Comparison of ENCODE assay signal across 26 mouse cellular contexts in genomic region chr14:61229763-61230162, GRCm38 (mm10). TPM values are rescaled to one million over a fixed set of nuclear protein-coding genes. Genes with fewer than 3 reads are reported as not detected.
A peak's percentile ranks its signal among the peaks of the same experiment; 100 is the strongest.
DNase-seq lines count a peak whose midpoint lies in the region; ATAC-seq and TF ChIP-seq lines count a peak whose summit lies in the region.
"Had no signal": no experiment of that assay in that cellular context is flagged by ENCODE, and none has a peak within 500 bp of the region (broad histone marks: within the 10 kb centered on the region; RNA-seq: fewer than 3 reads in every experiment).

No protein-coding gene starts in this region.

- WGBS in embryonic facial prominence, embryonic 13.5 days: 79% methylated on average over 5 of the region's 5 CpGs
- WGBS in embryonic facial prominence, embryonic 10.5 days: 87% methylated on average over 5 of the region's 5 CpGs
- WGBS in liver, embryonic 16.5 days (ENCODE audit: insufficient replicate concordance): 27% methylated on average over 5 of the region's 5 CpGs
- WGBS in neural tube, embryonic 15.5 days: 90% methylated on average over 5 of the region's 5 CpGs
- WGBS in hindbrain, embryonic 16.5 days: 94% methylated on average over 5 of the region's 5 CpGs

- H3K9me3 ChIP-seq in embryonic facial prominence, embryonic 13.5 days: no peaks in the 10 kb centered on the region
- H3K9me3 ChIP-seq in embryonic facial prominence, embryonic 10.5 days: no peaks in the 10 kb centered on the region
- no peaks in the 10 kb centered on the region for H3K9me3 ChIP-seq in MEL (replicated peaks; ENCODE audit: insufficient read depth, low read length)
- H3K9me3 ChIP-seq in liver, embryonic 16.5 days (replicated peaks; ENCODE audit: control insufficient read depth, low read length): no peaks in the 10 kb centered on the region
- no peaks in the 10 kb centered on the region for H3K9me3 ChIP-seq in neural tube, embryonic 15.5 days (replicated peaks)
- no peaks in the 10 kb centered on the region for H3K9me3 ChIP-seq in hindbrain, embryonic 16.5 days (ENCODE audit: control insufficient read depth, low read length)
- H3K9me3 ChIP-seq: forebrain, embryonic 13.5 days; heart, embryonic 15.5 days; hindbrain, embryonic 15.5 days; limb, embryonic 15.5 days; midbrain, embryonic 10.5 days had no signal

- no peaks in the 10 kb centered on the region for H3K36me3 ChIP-seq in embryonic facial prominence, embryonic 13.5 days
- no peaks in the 10 kb centered on the region for H3K36me3 ChIP-seq in embryonic facial prominence, embryonic 10.5 days (replicated peaks)
- peaks cover 0 to 16% of the 10 kb centered on the region in 2 experiments; a peak in 2 of 4 replicates for H3K36me3 ChIP-seq in MEL (ENCODE audit: control insufficient read depth in 1 of 2, insufficient read depth in 2 of 2, low read length in 2 of 2)
- H3K36me3 ChIP-seq in liver, embryonic 16.5 days (ENCODE audit: control insufficient read depth, insufficient read depth): no peaks in the 10 kb centered on the region
- no peaks in the 10 kb centered on the region for H3K36me3 ChIP-seq in neural tube, embryonic 15.5 days
- H3K36me3 ChIP-seq in hindbrain, embryonic 16.5 days (ENCODE audit: control insufficient read depth, insufficient read depth, low read length): no peaks in the 10 kb centered on the region
- H3K36me3 ChIP-seq: hindbrain, embryonic 15.5 days; limb, embryonic 15.5 days; midbrain, embryonic 10.5 days had no signal

- H3K27ac ChIP-seq in embryonic facial prominence, embryonic 13.5 days: no peak overlapping the region
- no peak overlapping the region for H3K27ac ChIP-seq in embryonic facial prominence, embryonic 10.5 days (replicated peaks)
- H3K27ac ChIP-seq in MEL (ENCODE audit: control insufficient read depth, low read depth, low read length): peak overlapping the region; percentile 28
- no peak overlapping the region for H3K27ac ChIP-seq in liver, embryonic 16.5 days (ENCODE audit: low read length)
- H3K27ac ChIP-seq in neural tube, embryonic 15.5 days (replicated peaks): no peak overlapping the region
- H3K27ac ChIP-seq in hindbrain, embryonic 16.5 days (ENCODE audit: low read depth, low read length): no peak overlapping the region
- H3K27ac ChIP-seq: forebrain, embryonic 13.5 days; gastrocnemius, adult 2 months; heart, embryonic 15.5 days; hindbrain, embryonic 15.5 days; left cerebral cortex, adult 2 months; limb, embryonic 15.5 days; midbrain, embryonic 10.5 days had no signal

- no peaks in the 10 kb centered on the region for H3K27me3 ChIP-seq in embryonic facial prominence, embryonic 13.5 days
- H3K27me3 ChIP-seq in embryonic facial prominence, embryonic 10.5 days (replicated peaks; ENCODE audit: low read depth, poor library complexity, severe bottlenecking): no peaks in the 10 kb centered on the region
- H3K27me3 ChIP-seq in MEL (ENCODE audit: control insufficient read depth in 1 of 2, insufficient read depth in 2 of 2, low read length in 2 of 2): no peaks in the 10 kb centered on the region
- H3K27me3 ChIP-seq in liver, embryonic 16.5 days (ENCODE audit: control insufficient read depth, insufficient read depth, low read depth, low read length): no peaks in the 10 kb centered on the region
- H3K27me3 ChIP-seq in neural tube, embryonic 15.5 days (replicated peaks): no peaks in the 10 kb centered on the region
- H3K27me3 ChIP-seq in hindbrain, embryonic 16.5 days (replicated peaks; ENCODE audit: control insufficient read depth, insufficient read depth, low read length): no peaks in the 10 kb centered on the region
- H3K27me3 ChIP-seq: forebrain, embryonic 13.5 days; heart, embryonic 15.5 days; hindbrain, embryonic 15.5 days; limb, embryonic 15.5 days had no signal

- no peak for TF ChIP-seq POLR2A in MEL (IDR thresholded peaks at IDR 0.05; ENCODE audit: control insufficient read depth in 1 of 2, insufficient read depth in 1 of 2, low read depth in 1 of 2, low read length in 2 of 2, poor library complexity in 1 of 2)

- H3K9ac ChIP-seq in embryonic facial prominence, embryonic 13.5 days: no peak overlapping the region
- no peak overlapping the region for H3K9ac ChIP-seq in MEL (ENCODE audit: control insufficient read depth, low read depth, low read length, poor library complexity, severe bottlenecking)
- no peak overlapping the region for H3K9ac ChIP-seq in liver, embryonic 16.5 days (ENCODE audit: low read depth, low read length)
- no peak overlapping the region for H3K9ac ChIP-seq in neural tube, embryonic 15.5 days (replicated peaks)
- no peak overlapping the region for H3K9ac ChIP-seq in hindbrain, embryonic 16.5 days (ENCODE audit: low read depth, low read length)
- H3K9ac ChIP-seq: forebrain, embryonic 13.5 days; heart, embryonic 15.5 days; hindbrain, embryonic 15.5 days; limb, embryonic 15.5 days had no signal

- ATAC-seq in embryonic facial prominence, embryonic 13.5 days (ENCODE audit: insufficient number of reproducible peaks, insufficient read depth, low FRiP score, low TSS enrichment, low read depth): peak; percentile 15; the same call in 1 of the 2 replicates
- peak; percentile 95 for ATAC-seq in liver, embryonic 16.5 days (ENCODE audit: low read depth)
- ATAC-seq in neural tube, embryonic 15.5 days (ENCODE audit: low FRiP score): no peak
- no peak for ATAC-seq in hindbrain, embryonic 16.5 days
- ATAC-seq: forebrain, embryonic 13.5 days; intestine, postnatal 0 days; Patski had no signal

- no peak for TF ChIP-seq CTCF in MEL (IDR thresholded peaks at IDR 0.05 in 2 of 3, conservative IDR thresholded peaks at IDR 0.05 in 1 of 3; ENCODE audit: control insufficient read depth in 1 of 3, insufficient read depth in 1 of 3, low read depth in 2 of 3, low read length in 3 of 3, poor library complexity in 1 of 3, severe bottlenecking in 1 of 3)

- no peaks in the 10 kb centered on the region for H3K79me2 ChIP-seq in MEL (ENCODE audit: control insufficient read depth, insufficient read depth, low read length, poor library complexity)

- TF ChIP-seq EP300 in MEL (IDR thresholded peaks at IDR 0.05; ENCODE audit: low read depth in 1 of 2, low read length in 2 of 2): peak; percentile 95 to 97

- H3K4me1 ChIP-seq in embryonic facial prominence, embryonic 13.5 days: no peaks in the 10 kb centered on the region
- H3K4me1 ChIP-seq in embryonic facial prominence, embryonic 10.5 days: no peaks in the 10 kb centered on the region
- H3K4me1 ChIP-seq in MEL (ENCODE audit: control insufficient read depth in 1 of 2, insufficient read depth in 2 of 2, low read length in 2 of 2): peaks cover 0 to 20% of the 10 kb centered on the region in 2 experiments; a peak in 2 of 4 replicates
- peaks cover 14% of the 10 kb centered on the region for H3K4me1 ChIP-seq in liver, embryonic 16.5 days (ENCODE audit: control insufficient read depth, low read depth, low read length)
- H3K4me1 ChIP-seq in neural tube, embryonic 15.5 days: no peaks in the 10 kb centered on the region
- peaks cover 2% of the 10 kb centered on the region; the same call in 1 of the 2 replicates for H3K4me1 ChIP-seq in hindbrain, embryonic 16.5 days (ENCODE audit: control insufficient read depth, insufficient read depth, low read depth, low read length)
- H3K4me1 ChIP-seq: forebrain, embryonic 13.5 days; heart, embryonic 15.5 days; hindbrain, embryonic 15.5 days; limb, embryonic 15.5 days; midbrain, embryonic 10.5 days had no signal

- no peak for DNase-seq in embryonic facial prominence, embryonic 10.5 days (ENCODE audit: low spot score)
- DNase-seq in MEL (ENCODE audit: low read depth, low spot score): peak; percentile 89
- peak; percentile 60 for DNase-seq in liver
- no peak for DNase-seq in cerebellum, postnatal 4 days (ENCODE audit: low spot score in 2 of 2)
- DNase-seq: adrenal gland, adult 2 months; cerebellum, adult 8-10 months; gastrocnemius, adult 2 months; heart, postnatal 4 days; kidney, postnatal 4 days; layer of hippocampus, adult 9-11 months; left cerebral cortex, postnatal 4 days; lung, postnatal 4 days had no signal

- no peak for TF ChIP-seq RAD21 in MEL (IDR thresholded peaks at IDR 0.05; ENCODE audit: low read depth, low read length)

- H3K4me3 ChIP-seq in embryonic facial prominence, embryonic 13.5 days: no peak overlapping the region
- no peak overlapping the region for H3K4me3 ChIP-seq in embryonic facial prominence, embryonic 10.5 days
- 0 out of 4 replicates have a peak overlapping the region, but pooled peaks of 1 of the 2 experiments have one; percentile 3 for H3K4me3 ChIP-seq in MEL (ENCODE audit: control insufficient read depth in 1 of 2, insufficient read depth in 1 of 2, low read depth in 2 of 2, low read length in 2 of 2)
- no peak overlapping the region for H3K4me3 ChIP-seq in liver, embryonic 16.5 days (ENCODE audit: low read depth, low read length)
- no peak overlapping the region for H3K4me3 ChIP-seq in neural tube, embryonic 15.5 days (replicated peaks)
- no peak overlapping the region for H3K4me3 ChIP-seq in hindbrain, embryonic 16.5 days (ENCODE audit: low read length)
- H3K4me3 ChIP-seq: forebrain, embryonic 13.5 days; gastrocnemius, adult 2 months; heart, embryonic 15.5 days; hindbrain, embryonic 15.5 days; left cerebral cortex, adult 2 months; limb, embryonic 15.5 days; midbrain, embryonic 10.5 days had no signal

- no peak overlapping the region for H3K4me2 ChIP-seq in embryonic facial prominence, embryonic 13.5 days
- H3K4me2 ChIP-seq in liver, embryonic 16.5 days (ENCODE audit: low read depth, low read length): peak overlapping the region; percentile 12; the same call in 1 of the 2 replicates
- H3K4me2 ChIP-seq in neural tube, embryonic 15.5 days: no peak overlapping the region
- no peak overlapping the region for H3K4me2 ChIP-seq in hindbrain, embryonic 16.5 days (ENCODE audit: low read length)
- H3K4me2 ChIP-seq: forebrain, embryonic 13.5 days; heart, embryonic 15.5 days; hindbrain, embryonic 15.5 days; limb, embryonic 15.5 days had no signal

TF ChIP-seq in MEL, 35 proteins besides CTCF, POLR2A, EP300 and RAD21 (continues in another document):
- TF ChIP-seq RCOR1 (IDR thresholded peaks at IDR 0.05; ENCODE audit: low read depth, low read length): peak; percentile 94
- TF ChIP-seq POLR2AphosphoS2 (IDR thresholded peaks at IDR 0.05; ENCODE audit: low read length): no peak
- TF ChIP-seq TCF12 (IDR thresholded peaks at IDR 0.05; ENCODE audit: low read depth, low read length): peak; percentile 97
- TF ChIP-seq TBP (IDR thresholded peaks at IDR 0.05; ENCODE audit: low read depth, low read length): peak; percentile 25; the same call in 1 of the 2 replicates
- no peak for TF ChIP-seq KAT2A (conservative IDR thresholded peaks at IDR 0.05; ENCODE audit: low read depth, low read length)

RNA-seq across cellular contexts. Expression of gene Sgcg, which starts 28.5 kb away (rescaled TPM):
- polyA plus RNA-seq in embryonic facial prominence, embryonic 13.5 days (2015; fragmentation: Nextera tagmentation; extraction: Ambion mirVana): 0.98 and 1.3 TPM in 2 replicates
- not detected in 2 replicates for polyA plus RNA-seq in embryonic facial prominence, embryonic 10.5 days (2016; fragmentation: Nextera tagmentation; extraction: Ambion mirVana)
- total RNA-seq in MEL (2012; rRNA removed): not detected in 2 replicates
- not detected for polyA plus RNA-seq in MEL (2012; ENCODE audit: insufficient read depth in 1 of 2, insufficient read length in 2 of 2, low read depth in 1 of 2, low replicate concordance in 2 of 2, missing spikeins in 1 of 2)
- polyA plus RNA-seq in liver, embryonic 16.5 days (2015; fragmentation: Nextera tagmentation; extraction: Ambion mirVana): 0.57 and 0.65 TPM in 2 replicates
- 1.0 and 1.1 TPM in 2 replicates for polyA plus RNA-seq in neural tube, embryonic 15.5 days (2015; fragmentation: Nextera tagmentation; extraction: Ambion mirVana)
- polyA plus RNA-seq in hindbrain, embryonic 16.5 days (2015; fragmentation: Nextera tagmentation; extraction: Ambion mirVana): 0.18 and 0.80 TPM in 2 replicates
- total RNA-seq: left cerebral cortex, postnatal 4 days; neutrophil, adult 5-6 weeks had no signal
- polyA plus RNA-seq: adrenal gland, adult 2 months; forebrain, embryonic 13.5 days; midbrain, embryonic 10.5 days; Patski; small intestine, adult 2 months had no signal

Comparison
In these comparisons a context has a peak if more than half of its experiments do, and no peak if none do; other contexts are left out.
1. ATAC-seq: peak in embryonic facial prominence, embryonic 13.5 days (single experiment) and liver, embryonic 16.5 days (single experiment); none in neural tube, embryonic 15.5 days (single experiment) and hindbrain, embryonic 16.5 days (single experiment).
2. DNase-seq: peak in MEL (single experiment) and liver (single experiment); none in embryonic facial prominence, embryonic 10.5 days (single experiment) and cerebellum, postnatal 4 days (0 of 2).